Mouse (Mus musculus): ENCODE results near the gene Pam16.
"Not testable (repeated sequence)": the region's sequence is repeated elsewhere in the genome, so short reads cannot be mapped to it uniquely, and the experiment has no call there.

Gene Pam16

DNA sequence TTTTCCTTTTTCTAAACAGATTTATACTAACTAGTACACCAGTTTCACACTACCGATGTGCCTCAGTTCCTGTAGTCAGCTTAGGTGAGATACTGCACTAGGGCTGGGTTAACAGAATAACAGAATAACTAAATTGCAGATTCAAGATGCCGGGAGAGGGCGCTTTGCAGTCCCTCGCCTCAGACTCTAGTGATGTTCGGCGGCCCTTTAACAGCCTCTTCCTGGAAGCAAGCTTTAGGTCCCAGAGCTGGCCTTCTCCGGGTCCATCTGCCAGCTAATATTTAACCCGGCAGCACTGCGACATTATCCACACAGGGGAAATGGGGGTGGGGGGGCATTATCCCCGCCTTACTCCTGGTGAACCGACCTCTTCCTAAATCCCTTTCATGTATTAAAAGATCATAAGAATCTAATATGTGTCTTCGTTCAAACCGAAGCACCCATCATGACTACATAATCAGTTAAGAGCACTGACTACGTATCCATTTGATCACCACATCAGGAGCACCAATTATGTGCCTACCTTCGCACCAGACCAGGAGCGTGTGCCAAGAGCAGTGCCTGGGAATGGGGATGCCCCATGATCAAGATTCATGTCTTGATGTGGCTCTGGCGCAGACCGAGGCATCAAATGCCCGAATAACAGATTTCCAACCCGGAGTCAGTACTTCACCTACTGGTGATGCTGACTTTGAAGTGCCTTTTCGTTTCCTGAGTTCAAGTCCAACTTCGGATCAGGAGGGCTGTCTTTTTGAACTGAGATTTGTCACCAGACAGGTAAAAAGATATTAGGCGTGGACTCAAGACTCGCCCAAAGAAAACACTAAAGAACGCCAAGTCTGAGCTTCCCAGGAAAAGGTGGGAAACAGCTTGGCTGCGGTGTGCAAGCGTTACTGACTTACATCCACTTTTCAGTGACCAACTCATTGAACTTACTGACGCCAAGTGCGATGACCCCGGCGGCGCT is 31.6 kb downstream of the Pam16 start:
- DNase-seq (ENCODE audit: low spot score): no peak

GRCm38 (mm10) chr16:4590236-4590635 is 34.6 kb downstream of the Pam16 start:
- no peak for DNase-seq (ENCODE audit: low spot score)

GRCm38 (mm10) chr16:4587516-4588210 is 37.1 kb downstream of the Pam16 start:
- DNase-seq (ENCODE audit: low spot score): no peak

DNA sequence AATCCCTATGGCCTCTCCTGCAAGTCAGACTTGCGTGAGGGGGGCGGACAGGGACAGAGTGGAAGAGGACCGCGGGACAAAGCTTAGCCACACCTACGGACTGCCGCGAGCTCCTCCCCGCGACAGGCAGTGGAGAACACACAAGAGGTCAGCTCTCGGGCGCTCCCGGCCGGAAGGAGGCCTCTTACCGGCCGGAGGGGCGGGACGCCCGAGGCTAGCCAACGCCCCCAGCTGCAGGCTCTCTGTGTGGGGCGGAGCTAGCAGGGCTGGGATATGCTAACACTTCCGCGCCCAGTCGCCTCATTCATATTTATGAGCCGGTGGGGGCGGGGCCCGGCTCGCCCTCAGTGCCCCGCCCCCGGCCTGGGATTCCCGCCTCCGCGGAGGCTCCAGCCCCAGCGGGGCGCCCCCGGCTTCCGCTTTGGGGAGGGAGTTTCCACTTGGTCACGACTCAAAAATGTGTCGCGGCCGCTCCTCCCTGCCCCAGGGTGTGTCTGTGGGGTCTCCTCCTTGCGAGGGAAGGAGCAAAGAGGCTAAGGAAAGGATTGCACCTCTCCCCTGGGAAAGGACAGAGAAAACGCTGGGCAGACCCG is 38.2 kb downstream of the Pam16 start:
- peak; percentile 87 for DNase-seq (ENCODE audit: low spot score)

- no peak for DNase-seq (ENCODE audit: low spot score)
Observed at GRCm38 (mm10) chr16:4585642-4586530, 38.9 kb downstream of the Pam16 start.

DNA sequence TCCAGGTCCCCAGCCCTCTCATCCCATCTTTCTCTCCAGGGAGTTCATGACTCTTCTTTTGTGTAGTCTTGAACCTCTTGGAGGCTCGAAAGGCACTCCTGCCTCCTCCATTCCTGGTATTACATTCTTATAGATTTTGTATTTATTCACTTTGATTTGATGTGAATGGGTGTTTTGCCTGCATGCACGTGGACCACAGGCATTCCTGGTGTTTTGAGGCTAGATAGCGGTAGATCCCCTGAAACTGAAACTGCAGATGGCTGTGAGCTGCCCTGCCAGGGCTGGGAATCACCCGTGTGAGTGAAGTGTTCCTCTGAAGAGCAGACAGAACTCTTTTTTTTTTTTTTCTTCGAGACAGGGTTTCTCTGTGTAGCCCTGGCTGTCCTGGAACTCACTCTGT is 40.4 kb downstream of the Pam16 start:
- DNase-seq (ENCODE audit: low spot score): no peak

DNA sequence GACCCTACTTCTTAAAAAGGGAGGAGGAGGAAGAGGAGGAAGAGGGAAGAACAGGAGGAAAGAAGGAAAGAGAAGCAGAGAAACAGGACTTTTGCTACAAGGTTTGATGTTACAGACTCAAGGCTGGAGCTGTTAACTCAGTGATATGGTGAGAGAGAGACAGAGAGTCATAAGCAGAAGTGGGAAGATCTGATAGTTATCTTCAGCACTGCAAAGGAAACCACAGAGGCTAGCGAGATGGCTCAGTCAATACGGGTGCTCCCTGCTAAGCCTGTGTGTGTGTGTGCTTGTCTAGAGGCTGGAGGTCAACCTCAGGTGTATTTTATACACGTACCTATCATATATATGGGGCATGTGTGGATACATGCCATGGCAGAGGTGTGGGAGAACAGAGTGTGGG is 41.0 kb downstream of the Pam16 start:
- DNase-seq (ENCODE audit: low spot score): no peak

DNA sequence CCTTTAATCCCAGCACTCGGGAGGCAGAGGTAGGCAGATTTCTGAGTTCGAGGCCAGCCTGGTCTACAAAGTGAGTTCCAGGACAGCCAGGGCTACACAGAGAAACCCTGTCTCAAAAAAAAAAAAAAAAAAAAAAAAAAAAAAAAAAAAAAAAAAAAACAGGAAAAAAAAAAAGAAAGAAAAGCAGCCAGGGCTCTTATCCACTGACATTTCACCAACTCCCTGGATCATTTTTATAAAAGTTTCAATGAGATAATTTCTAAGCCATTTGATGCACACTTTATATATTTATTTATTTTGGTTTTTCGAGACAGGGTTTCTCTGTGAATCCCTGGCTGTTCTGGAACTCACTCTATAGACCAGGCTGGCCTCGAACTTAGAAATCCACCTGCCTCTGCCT is 43.6 kb downstream of the Pam16 start:
- not testable (repeated sequence) for DNase-seq (ENCODE audit: low spot score)

DNA sequence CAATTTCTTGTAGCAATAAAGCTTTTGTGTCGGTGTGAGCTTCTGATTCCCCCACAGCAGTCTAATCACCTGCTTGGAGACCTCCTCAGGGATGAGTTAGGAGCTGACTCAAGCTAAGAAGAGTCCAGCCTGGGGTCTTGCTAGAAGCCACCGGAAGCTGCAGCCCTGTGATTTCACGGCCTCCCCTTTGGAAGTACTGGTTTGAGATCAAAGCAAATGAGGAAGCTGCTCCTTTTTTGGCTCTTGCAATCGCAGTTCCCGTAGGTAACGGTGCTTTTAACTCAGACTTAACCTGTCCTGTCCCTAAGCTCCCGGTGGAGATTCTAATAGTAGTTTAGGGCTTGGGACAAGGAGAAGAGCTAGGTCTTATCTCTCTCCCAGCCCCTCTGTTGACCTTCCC is 46.2 kb downstream of the Pam16 start:
- no peak for DNase-seq (ENCODE audit: low spot score)

- no peak for DNase-seq (ENCODE audit: low spot score)
Observed at GRCm38 (mm10) chr16:4576873-4577272, 47.9 kb downstream of the Pam16 start.

GRCm38 (mm10) chr16:4576038-4576437 is 48.8 kb downstream of the Pam16 start:
- no peak for DNase-seq (ENCODE audit: low spot score)

DNA sequence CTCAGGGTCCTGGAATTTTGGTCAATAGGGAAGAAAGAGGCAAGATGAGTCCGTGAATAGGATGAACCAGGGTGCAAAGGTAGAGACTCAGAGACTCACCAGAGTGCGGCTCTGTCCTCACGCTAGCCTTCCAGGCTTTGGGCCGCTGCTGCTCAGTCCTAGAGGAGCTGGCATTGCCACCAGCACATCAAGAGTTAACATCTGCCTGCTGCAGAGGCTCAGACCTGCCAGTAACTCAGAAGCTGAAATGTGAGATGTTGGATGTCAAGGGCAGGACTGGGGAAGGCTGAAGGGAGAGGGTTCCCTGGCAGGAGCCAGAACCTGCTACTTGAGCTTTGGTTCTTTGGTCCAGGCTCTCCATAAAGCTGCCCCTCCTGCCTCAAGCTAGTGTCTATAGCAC is 54.1 kb downstream of the Pam16 start:
- no peak for DNase-seq (ENCODE audit: low spot score)

DNA sequence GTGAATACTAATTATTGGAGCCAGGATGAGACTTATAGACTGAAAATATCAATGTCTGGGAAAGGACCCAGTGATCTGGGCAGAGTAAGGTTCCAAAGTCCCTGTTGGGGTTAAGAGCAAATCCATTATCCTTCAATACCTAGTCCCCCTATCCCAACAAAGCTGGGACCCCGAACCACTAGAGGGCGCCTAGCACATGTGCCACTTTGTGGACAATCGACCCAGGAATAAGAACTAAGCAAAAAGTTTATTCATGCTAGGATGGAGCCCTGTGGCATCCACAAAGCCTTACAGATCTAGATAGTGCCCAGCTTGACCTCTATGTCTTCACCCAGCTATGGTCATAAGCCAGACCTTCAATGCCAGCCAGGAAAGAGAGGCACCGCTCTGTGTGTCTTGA is 56.9 kb downstream of the Pam16 start:
- DNase-seq (ENCODE audit: low spot score): peak; percentile 80
